Mouse (Mus musculus): Measurements from ENCODE around the gene Gabrg3. TPM values are rescaled to one million over a fixed set of nuclear protein-coding genes. Genes with fewer than 3 reads are reported as not detected.
A peak's percentile ranks its signal among the peaks of the same experiment; 100 is the strongest.

Gene Gabrg3
- polyA plus RNA-seq (2015; fragmentation: Nextera tagmentation; extraction: Ambion mirVana) = 0.36 and 0.68 TPM in 2 replicates

DNA sequence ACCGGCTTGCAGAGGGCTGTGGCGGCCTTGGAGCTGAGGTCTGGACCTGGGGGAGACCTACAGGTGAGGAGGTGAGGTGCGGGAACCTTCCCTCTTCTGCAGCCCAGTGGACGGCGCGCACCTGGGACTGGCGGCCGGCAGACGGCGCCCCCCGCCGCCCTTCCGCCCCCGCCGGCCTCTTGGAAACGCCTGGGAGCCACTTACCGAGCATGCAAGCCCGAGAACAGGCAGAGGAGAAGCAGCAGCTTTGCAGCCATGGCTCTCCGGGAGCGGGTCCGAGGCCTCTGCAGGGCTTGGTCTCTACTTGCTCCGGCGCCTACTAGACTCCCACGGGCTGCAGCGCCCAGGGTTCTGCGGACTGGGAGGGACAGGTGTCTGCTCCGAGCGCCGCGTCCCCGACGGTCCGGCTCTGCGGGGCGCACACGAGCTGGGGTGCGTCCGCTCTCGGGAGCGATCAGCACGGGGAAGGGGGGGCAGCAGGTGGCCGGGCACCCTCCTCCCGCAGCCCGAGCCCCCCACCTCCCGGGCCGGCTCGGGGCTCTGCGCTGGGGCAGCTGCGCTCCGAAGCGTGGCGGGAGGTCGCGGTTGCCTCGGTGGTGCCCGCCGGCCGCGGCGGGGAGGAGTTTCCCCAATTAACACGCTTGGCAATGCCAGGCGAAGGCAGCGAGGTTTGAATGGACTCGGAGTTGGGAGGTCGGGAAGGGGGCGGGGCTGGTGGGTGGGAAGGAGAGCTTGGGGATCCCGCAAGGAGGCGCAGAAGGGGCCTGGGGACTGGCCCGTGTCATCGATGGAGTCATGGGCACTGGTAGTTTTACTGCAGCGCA lies at the start of gene Gabrg3:
Gene Gabrg3, minus strand, starts transcription at position 672 of the 824 bp plus-strand sequence.
- Histone ChIP-seq H3K9ac (peak within 1 kb of the TSS; percentile 71), H3K36me3 (no peaks in the 10 kb centered on the region), H3K4me3 (peak within 1 kb of the TSS; percentile 62), H3K27me3 (replicated peaks) (peaks cover 59% of the 10 kb centered on the region), H3K4me1 (peaks cover 7% of the 10 kb centered on the region; the same call in 1 of the 2 replicates), H3K9me3 (no peaks in the 10 kb centered on the region), H3K27ac (replicated peaks) (no peak within 1 kb of the TSS), H3K4me2 (peak within 1 kb of the TSS; percentile 93)
- under 1% methylated on average over 67 of the region's 71 CpGs for WGBS
- no peak for ATAC-seq (ENCODE audit: extremely low read depth, insufficient number of reproducible peaks, low FRiP score, low TSS enrichment)

DNA sequence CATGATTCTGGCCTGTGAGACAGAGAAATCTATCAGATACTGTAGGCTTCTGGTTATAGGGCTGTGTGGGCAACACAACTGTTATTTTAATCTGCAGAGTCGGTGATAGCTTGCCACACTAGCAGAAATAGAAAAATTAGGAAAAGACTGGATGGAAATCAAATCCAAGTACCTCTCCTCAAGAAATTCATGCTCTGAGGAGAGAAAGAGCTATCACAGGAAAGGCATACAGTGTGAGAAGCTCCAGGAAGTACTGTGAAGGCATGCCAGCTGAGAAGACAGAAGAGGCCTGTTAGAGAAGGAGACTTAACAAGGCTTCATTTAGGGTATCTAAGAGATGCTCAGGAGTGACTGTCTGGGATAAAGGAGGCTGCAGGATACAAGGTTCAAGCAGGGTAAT lies 35.7 kb upstream of the Gabrg3 start:
- Histone ChIP-seq H3K27ac (replicated peaks) (no peak overlapping the region), H3K4me3 (no peak overlapping the region), H3K4me1 (no peaks in the 10 kb centered on the region), H3K36me3 (no peaks in the 10 kb centered on the region), H3K27me3 (replicated peaks) (no peaks in the 10 kb centered on the region), H3K4me2 (no peak overlapping the region), H3K9me3 (no peaks in the 10 kb centered on the region), H3K9ac (no peak overlapping the region)
- WGBS = 68% methylated on average over 1 of the region's 1 CpGs
- no peak for ATAC-seq (ENCODE audit: extremely low read depth, insufficient number of reproducible peaks, low FRiP score, low TSS enrichment)

DNA sequence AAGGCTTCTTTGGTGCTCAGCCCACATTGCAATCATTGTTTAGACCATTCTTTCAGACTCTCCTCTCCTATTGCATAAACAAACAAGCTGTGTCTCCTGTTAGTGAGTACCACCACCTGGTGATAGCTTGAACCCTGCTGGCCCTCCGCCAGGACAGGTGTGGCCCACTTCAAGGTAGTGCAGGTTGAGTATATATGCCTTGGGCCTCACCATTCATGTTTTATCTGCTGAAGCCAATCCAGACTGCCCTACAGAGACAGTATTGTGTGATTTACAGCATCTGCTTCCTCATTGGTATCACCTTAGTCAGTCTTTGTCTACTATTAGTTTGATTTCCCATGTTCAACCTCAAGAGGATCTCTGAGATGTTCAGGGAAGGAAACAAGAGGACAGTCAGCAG lies 34.1 kb upstream of the Gabrg3 start:
- no peak for ATAC-seq (ENCODE audit: extremely low read depth, insufficient number of reproducible peaks, low FRiP score, low TSS enrichment)

DNA sequence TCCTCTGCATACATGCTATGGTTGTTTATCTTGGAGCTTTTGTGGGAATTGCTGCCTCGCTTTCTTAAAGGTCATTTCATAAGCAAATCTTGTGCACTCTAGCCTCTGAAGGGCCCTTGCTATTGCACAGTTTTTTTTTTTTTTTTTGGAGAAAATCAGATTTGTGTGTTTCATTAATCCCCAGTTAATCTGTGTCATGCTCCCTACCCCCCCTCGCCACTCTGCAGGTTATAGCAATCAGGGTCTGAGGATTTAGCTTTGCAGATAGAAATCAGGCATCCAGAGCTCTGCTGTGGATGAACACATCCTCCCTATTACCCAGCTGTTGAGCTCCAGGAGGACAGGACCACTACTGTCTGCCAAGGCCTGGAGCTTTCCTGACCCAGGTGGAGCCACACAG lies 32.4 kb upstream of the Gabrg3 start, which contains the start of gene Gabrb3:
Gene Gabrb3, plus strand, starts transcription at position 301 of the 400 bp plus-strand sequence.
- Histone ChIP-seq H3K4me1 (no peaks in the 10 kb centered on the region; the same call in 1 of the 2 replicates), H3K4me2 (no peak within 1 kb of the TSS), H3K9me3 (no peaks in the 10 kb centered on the region), H3K27me3 (replicated peaks) (no peaks in the 10 kb centered on the region), H3K27ac (replicated peaks) (no peak within 1 kb of the TSS), H3K9ac (no peak within 1 kb of the TSS), H3K36me3 (no peaks in the 10 kb centered on the region), H3K4me3 (no peak within 1 kb of the TSS)
- 67% methylated on average over 2 of the region's 2 CpGs for WGBS
- ATAC-seq (ENCODE audit: extremely low read depth, insufficient number of reproducible peaks, low FRiP score, low TSS enrichment) = no peak

More for the DNA sequence above, 34.1 kb upstream of the Gabrg3 start:
- no peak overlapping the region for H3K9ac ChIP-seq
- no peaks in the 10 kb centered on the region for H3K4me1 ChIP-seq
- no peak overlapping the region for H3K4me3 ChIP-seq
- no peaks in the 10 kb centered on the region for H3K36me3 ChIP-seq
- no peak overlapping the region for H3K27ac ChIP-seq (replicated peaks)
- no peaks in the 10 kb centered on the region for H3K9me3 ChIP-seq
- no peaks in the 10 kb centered on the region for H3K27me3 ChIP-seq (replicated peaks)
- 64% methylated on average over 1 of the region's 1 CpGs for WGBS
- no peak overlapping the region for H3K4me2 ChIP-seq

DNA sequence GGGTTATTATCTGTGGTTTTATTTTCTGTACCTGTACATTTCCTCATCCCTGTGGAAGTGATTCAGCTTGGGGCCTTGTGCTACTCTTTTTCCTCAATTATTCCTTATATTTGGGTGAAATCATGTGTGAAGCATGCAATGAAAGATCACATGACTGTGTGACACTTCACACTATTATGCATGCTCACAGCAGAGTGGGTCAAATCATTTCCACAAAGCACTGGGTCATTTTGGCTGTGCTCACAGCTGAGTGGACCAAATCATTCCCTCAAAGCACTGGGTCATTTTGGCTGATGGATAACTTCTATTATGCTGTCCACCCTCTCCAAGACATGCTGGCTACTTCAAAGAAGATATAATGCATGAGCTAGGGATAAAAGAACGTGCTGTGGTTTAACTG lies 25.9 kb upstream of the Gabrg3 start:
- ATAC-seq (ENCODE audit: extremely low read depth, insufficient number of reproducible peaks, low FRiP score, low TSS enrichment) = no peak

DNA sequence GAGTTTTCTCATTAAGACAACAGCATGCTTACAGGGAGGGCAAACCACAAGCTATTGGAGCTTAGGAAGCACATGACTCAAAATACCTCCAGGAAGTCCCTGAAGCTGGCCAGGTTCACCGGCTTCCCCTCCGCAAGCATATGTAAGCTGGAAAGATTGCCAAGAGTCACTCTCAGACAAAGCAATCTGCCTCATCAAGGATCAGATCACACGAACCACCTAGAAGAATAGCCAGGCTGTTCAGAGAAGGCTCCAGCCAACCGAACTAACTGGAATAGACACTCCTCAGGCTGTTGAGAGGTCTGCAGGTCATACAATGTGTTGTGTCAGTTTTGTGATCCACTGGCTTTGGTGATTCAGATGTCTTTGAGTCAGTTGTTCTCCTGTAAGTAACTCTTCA lies 24.2 kb upstream of the Gabrg3 start:
- H3K9ac ChIP-seq = no peak overlapping the region
- no peaks in the 10 kb centered on the region for H3K27me3 ChIP-seq (replicated peaks)
- no peak overlapping the region for H3K4me2 ChIP-seq
- ATAC-seq (ENCODE audit: extremely low read depth, insufficient number of reproducible peaks, low FRiP score, low TSS enrichment) = no peak
- H3K4me1 ChIP-seq = no peaks in the 10 kb centered on the region; the same call in 1 of the 2 replicates
- no peaks in the 10 kb centered on the region for H3K9me3 ChIP-seq
- H3K4me3 ChIP-seq = no peak overlapping the region
- 72% methylated on average over 4 of the region's 4 CpGs for whole genome bisulfite sequencing
- H3K27ac ChIP-seq (replicated peaks) = no peak overlapping the region
- H3K36me3 ChIP-seq = no peaks in the 10 kb centered on the region

More for the DNA sequence above, 25.9 kb upstream of the Gabrg3 start:
- H3K36me3 ChIP-seq = no peaks in the 10 kb centered on the region
- H3K4me2 ChIP-seq = no peak overlapping the region
- no peaks in the 10 kb centered on the region for H3K9me3 ChIP-seq
- H3K4me3 ChIP-seq = no peak overlapping the region
- H3K27me3 ChIP-seq (replicated peaks) = no peaks in the 10 kb centered on the region
- 33% methylated on average over 1 of the region's 1 CpGs for WGBS
- H3K27ac ChIP-seq (replicated peaks) = no peak overlapping the region
- H3K9ac ChIP-seq = no peak overlapping the region
- H3K4me1 ChIP-seq = no peaks in the 10 kb centered on the region; the same call in 1 of the 2 replicates

DNA sequence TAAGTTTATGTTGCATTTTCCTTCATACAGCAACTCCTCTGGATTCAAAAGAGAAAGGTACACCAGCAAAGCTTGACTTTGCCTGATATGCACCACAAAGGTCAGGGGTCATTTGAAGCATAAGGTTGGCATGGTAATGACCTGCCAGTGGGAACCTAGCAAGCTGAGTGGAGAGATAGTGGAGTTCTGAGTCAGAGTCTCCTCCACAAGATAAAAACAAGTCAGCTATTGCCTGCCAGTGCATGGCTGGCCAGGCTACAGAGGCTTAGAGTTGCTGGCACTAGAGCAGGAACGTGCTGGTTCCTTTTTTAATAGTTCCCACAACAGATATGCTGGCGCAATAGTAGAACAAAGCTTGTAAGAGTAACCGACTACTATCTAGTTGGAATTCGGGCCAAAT lies 6.6 kb upstream of the Gabrg3 start:
- 56% methylated on average over 4 of the region's 4 CpGs for WGBS
- no peak overlapping the region for H3K27ac ChIP-seq (replicated peaks)
- no peak overlapping the region for H3K4me3 ChIP-seq
- no peak overlapping the region for H3K9ac ChIP-seq
- H3K36me3 ChIP-seq = no peaks in the 10 kb centered on the region
- ATAC-seq (ENCODE audit: extremely low read depth, insufficient number of reproducible peaks, low FRiP score, low TSS enrichment) = no peak
- no peaks in the 10 kb centered on the region for H3K9me3 ChIP-seq
- peaks cover 14% of the 10 kb centered on the region; the same call in 1 of the 2 replicates for H3K27me3 ChIP-seq (replicated peaks)
- H3K4me2 ChIP-seq = no peak overlapping the region
- H3K4me1 ChIP-seq = no peaks in the 10 kb centered on the region

DNA sequence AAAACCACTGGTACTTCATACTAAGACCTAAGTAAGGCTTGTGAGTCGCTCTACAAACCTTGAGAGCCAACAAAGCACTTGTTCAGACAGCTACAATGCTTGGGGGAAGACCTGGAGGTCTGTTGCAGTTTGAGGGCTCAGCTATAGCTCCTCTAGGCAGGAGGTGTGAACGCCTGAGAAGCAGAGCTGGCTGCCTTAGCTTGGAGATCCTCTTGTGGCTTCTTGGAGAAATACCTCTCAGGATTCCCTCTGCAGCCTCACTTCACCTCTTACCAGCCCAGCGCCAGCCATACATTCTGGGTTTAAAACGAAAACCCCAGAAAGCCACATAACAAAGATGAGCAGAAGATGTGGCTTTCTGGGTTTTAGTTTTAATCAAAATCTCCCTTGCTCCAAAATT lies 3.1 kb upstream of the Gabrg3 start:
- 27% methylated on average over 4 of the region's 4 CpGs for WGBS

DNA sequence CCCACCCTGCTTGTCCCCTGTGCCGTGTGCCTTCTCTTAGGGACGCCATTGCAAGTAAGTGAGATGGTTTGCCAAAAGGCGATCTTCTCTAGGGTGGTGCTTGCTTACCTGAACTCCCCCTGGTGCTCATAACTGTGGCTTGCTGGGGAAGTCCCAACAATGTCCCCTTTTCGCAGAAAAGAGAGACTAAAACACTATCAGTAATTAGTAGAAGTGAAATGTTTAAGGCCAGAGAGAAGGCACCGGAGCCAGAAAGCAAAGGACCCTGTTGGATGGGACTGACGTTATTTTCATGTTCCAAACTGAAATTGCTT lies 310 bp upstream of the Gabrg3 start:
- no peak for ATAC-seq (ENCODE audit: extremely low read depth, insufficient number of reproducible peaks, low FRiP score, low TSS enrichment)
- Histone ChIP-seq H3K36me3 (no peaks in the 10 kb centered on the region), H3K9me3 (no peaks in the 10 kb centered on the region), H3K9ac (peak overlapping the region; percentile 71; the same call in 1 of the 2 replicates), H3K27ac (replicated peaks) (no peak overlapping the region), H3K4me2 (peak overlapping the region; percentile 93), H3K4me1 (peaks cover 7% of the 10 kb centered on the region; the same call in 1 of the 2 replicates), H3K27me3 (replicated peaks) (peaks cover 59% of the 10 kb centered on the region), H3K4me3 (peak overlapping the region; percentile 62)
- 24% methylated on average over 6 of the region's 6 CpGs for WGBS

More for the DNA sequence above, 3.1 kb upstream of the Gabrg3 start:
- ATAC-seq (ENCODE audit: extremely low read depth, insufficient number of reproducible peaks, low FRiP score, low TSS enrichment) = no peak
- Histone ChIP-seq H3K4me2 (no peak overlapping the region), H3K4me1 (peaks cover 7% of the 10 kb centered on the region; the same call in 1 of the 2 replicates), H3K27me3 (replicated peaks) (peaks cover 49% of the 10 kb centered on the region), H3K4me3 (no peak overlapping the region), H3K36me3 (no peaks in the 10 kb centered on the region), H3K9ac (no peak overlapping the region), H3K9me3 (no peaks in the 10 kb centered on the region), H3K27ac (replicated peaks) (no peak overlapping the region)

DNA sequence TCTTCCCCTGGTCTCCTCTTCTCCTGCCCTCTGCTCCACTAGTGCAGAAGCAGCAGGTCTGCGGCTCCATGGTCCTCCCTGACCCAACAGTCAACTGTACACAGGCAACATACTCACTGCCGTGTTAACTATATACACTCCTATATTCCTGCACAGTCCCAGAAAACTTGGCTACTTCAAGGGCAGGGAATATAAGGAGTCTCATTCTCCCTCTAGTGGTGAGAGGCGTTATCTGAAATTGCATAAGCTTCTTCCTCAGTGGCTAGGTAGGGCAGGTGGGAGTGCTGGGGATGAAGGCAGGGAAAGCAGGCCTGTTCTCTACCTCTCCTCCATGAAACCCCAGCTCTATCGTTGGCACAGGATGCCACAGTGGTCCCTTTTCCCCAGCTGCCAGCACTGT lies 2.9 kb downstream of the Gabrg3 start:
- ATAC-seq (ENCODE audit: extremely low read depth, insufficient number of reproducible peaks, low FRiP score, low TSS enrichment) = no peak
- 20% methylated on average over 4 of the region's 4 CpGs for WGBS
- Histone ChIP-seq H3K4me3 (no peak overlapping the region), H3K27me3 (replicated peaks) (peaks cover 54% of the 10 kb centered on the region), H3K36me3 (no peaks in the 10 kb centered on the region), H3K9me3 (no peaks in the 10 kb centered on the region), H3K27ac (replicated peaks) (no peak overlapping the region), H3K4me1 (peaks cover 7% of the 10 kb centered on the region; the same call in 1 of the 2 replicates), H3K4me2 (no peak overlapping the region), H3K9ac (no peak overlapping the region)

DNA sequence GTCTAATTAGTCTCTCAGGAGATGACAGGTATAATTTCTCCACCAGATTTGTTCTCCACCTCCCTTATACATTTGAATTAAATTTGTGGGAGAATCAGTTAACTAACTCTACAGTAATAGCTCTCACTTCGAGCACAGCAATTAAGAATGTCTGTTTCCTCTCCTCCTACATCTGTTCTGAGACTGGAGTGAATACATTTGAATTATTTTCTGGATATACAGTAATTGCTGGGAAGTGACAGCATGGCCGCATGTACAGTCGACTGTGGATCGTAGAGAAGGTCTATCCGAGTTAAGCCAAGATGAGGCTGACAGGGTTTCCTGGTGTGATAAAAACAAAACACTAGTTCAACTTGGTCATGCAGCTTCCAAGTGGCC lies 21.0 kb downstream of the Gabrg3 start:
- Histone ChIP-seq H3K27me3 (replicated peaks) (no peaks in the 10 kb centered on the region), H3K4me3 (no peak overlapping the region), H3K9me3 (no peaks in the 10 kb centered on the region), H3K27ac (replicated peaks) (no peak overlapping the region), H3K9ac (no peak overlapping the region), H3K36me3 (no peaks in the 10 kb centered on the region), H3K4me1 (no peaks in the 10 kb centered on the region), H3K4me2 (no peak overlapping the region)
- 72% methylated on average over 5 of the region's 5 CpGs for WGBS
- no peak for ATAC-seq (ENCODE audit: extremely low read depth, insufficient number of reproducible peaks, low FRiP score, low TSS enrichment)

Measured in heart, embryonic 13.5 days (tissue).